Mouse (Mus musculus) CH12.LX (cell line): ENCODE results near the gene Kdm2b. TPM values are rescaled to one million over a fixed set of nuclear protein-coding genes. Genes with fewer than 3 reads are reported as not detected.

Experiments used
- DNase-seq: peaks from one replicate; pipeline ENCODE4 v3.0.0-alpha.2; 2013; ENCODE audit errors: extremely low read depth
- H3K27ac ChIP-seq: 2 replicates; pipeline ENCODE4 v1.5.1; 2012; ENCODE audit warnings: low read depth, mild to moderate bottlenecking, control low read depth, moderate library complexity; ENCODE audit not compliant: insufficient read depth
- H3K27me3 ChIP-seq: replicated peaks from 2 replicates; pipeline ENCODE3; 2012; ENCODE audit warnings: inconsistent platforms
- H3K36me3 ChIP-seq, 2 experiments: replicated peaks in 1 of 2; 2 replicates each; pipeline versions ENCODE3 to v1.6.1; 2012; ENCODE audit warnings: inconsistent platforms in 1 of 2, low read length in 1 of 2, mild to moderate bottlenecking in 1 of 2, mixed read lengths in 1 of 2, moderate library complexity in 1 of 2; ENCODE audit not compliant: control insufficient read depth in 1 of 2, insufficient read depth in 1 of 2
- H3K4me1 ChIP-seq, 2 experiments: 2 replicates each; pipeline ENCODE4 v1.6.1; 2012; ENCODE audit warnings: inconsistent platforms in 1 of 2, moderate library complexity in 1 of 2; ENCODE audit not compliant: insufficient read depth in 2 of 2, control insufficient read depth in 1 of 2
- H3K4me2 ChIP-seq: 2 replicates; pipeline ENCODE4 v1.6.1; 2012; ENCODE audit warnings: low read depth, mild to moderate bottlenecking, control low read depth; ENCODE audit not compliant: poor library complexity, insufficient read depth, severe bottlenecking
- H3K4me3 ChIP-seq, 3 experiments: fragments of 150-350 bp in 1 of 3; sonication (generic) in 1 of 3; replicated peaks in 1 of 3; 2 replicates each; pipeline versions ENCODE3 to v1.5.1; 2011 to 2012; ENCODE audit warnings: low read depth in 2 of 3, low read length in 2 of 3, mild to moderate bottlenecking in 2 of 3, moderate library complexity in 2 of 3, control low read depth in 1 of 3, improper control_type of control experiment in 1 of 3, inconsistent platforms in 1 of 3, mixed read lengths in 1 of 3; ENCODE audit not compliant: poor library complexity in 1 of 3
- H3K79me2 ChIP-seq: replicated peaks from 2 replicates; pipeline ENCODE4 v1.6.1; 2012; ENCODE audit warnings: mild to moderate bottlenecking, moderate library complexity; ENCODE audit not compliant: control insufficient read depth, poor library complexity, insufficient read depth, severe bottlenecking; ENCODE audit errors: extremely low read depth
- H3K9ac ChIP-seq: 2 replicates; pipeline ENCODE4 v1.6.1; 2012; ENCODE audit warnings: low read depth, mild to moderate bottlenecking, control low read depth, moderate library complexity; ENCODE audit not compliant: insufficient read depth
- H3K9me3 ChIP-seq: replicated peaks from 2 replicates; pipeline ENCODE3; 2012; ENCODE audit warnings: low read length, inconsistent platforms, mixed read lengths
- BHLHE40 ChIP-seq: IDR thresholded peaks from 2 replicates; pipeline ENCODE4 v1.6.1; 2011; ENCODE audit warnings: mild to moderate bottlenecking, low read depth, low read length, improper control_type of control experiment
- CHD1 ChIP-seq: IDR thresholded peaks from 2 replicates; pipeline ENCODE4 v1.6.1; 2012; ENCODE audit warnings: low read depth, low read length, improper control_type of control experiment, inconsistent platforms
- E2F4 ChIP-seq: IDR thresholded peaks from 2 replicates; pipeline ENCODE4 v1.6.1; 2011; ENCODE audit warnings: low read depth, low read length, improper control_type of control experiment; ENCODE audit not compliant: insufficient replicate concordance
- EP300 ChIP-seq: IDR thresholded peaks from 2 replicates; pipeline ENCODE4 v1.6.1; 2011; ENCODE audit warnings: low read length, improper control_type of control experiment
- ETS1 ChIP-seq: conservative IDR thresholded peaks from 2 replicates; pipeline ENCODE4 v1.6.1; 2012; ENCODE audit warnings: low read depth, mild to moderate bottlenecking, inconsistent platforms, low read length, improper control_type of control experiment, moderate library complexity
- GABPA ChIP-seq: IDR thresholded peaks from 2 replicates; pipeline ENCODE4 v1.6.1; 2012; ENCODE audit warnings: low read depth, low read length, improper control_type of control experiment, inconsistent platforms; ENCODE audit not compliant: insufficient replicate concordance
- JUND ChIP-seq: conservative IDR thresholded peaks from 2 replicates; pipeline ENCODE4 v1.6.1; 2011; ENCODE audit warnings: low read depth, low read length, improper control_type of control experiment
- KAT2A ChIP-seq: IDR thresholded peaks from 2 replicates; pipeline ENCODE4 v1.6.1; 2012; ENCODE audit warnings: low read length, improper control_type of control experiment, inconsistent platforms; ENCODE audit not compliant: insufficient replicate concordance
- MAFK ChIP-seq: IDR thresholded peaks from 2 replicates; pipeline ENCODE4 v1.6.1; 2011; ENCODE audit warnings: low read length, improper control_type of control experiment; ENCODE audit not compliant: insufficient replicate concordance
- MAZ ChIP-seq: IDR thresholded peaks from 2 replicates; pipeline ENCODE4 v1.6.1; 2012; ENCODE audit warnings: low read depth, mild to moderate bottlenecking, inconsistent platforms, low read length, improper control_type of control experiment, moderate library complexity
- MEF2A ChIP-seq: IDR thresholded peaks from 2 replicates; pipeline ENCODE4 v1.6.1; 2014; ENCODE audit warnings: low read depth, mild to moderate bottlenecking, inconsistent platforms, low read length, improper control_type of control experiment, borderline replicate concordance
- NELFE ChIP-seq: IDR thresholded peaks from 2 replicates; pipeline ENCODE4 v1.6.1; 2011; ENCODE audit warnings: low read depth, low read length, improper control_type of control experiment
- SIN3A ChIP-seq: IDR thresholded peaks from 2 replicates; pipeline ENCODE4 v1.6.1; 2012; ENCODE audit warnings: low read length, improper control_type of control experiment, inconsistent platforms
- UBTF ChIP-seq: IDR thresholded peaks from 2 replicates; pipeline ENCODE4 v1.6.1; 2012; ENCODE audit warnings: low read depth, mild to moderate bottlenecking, inconsistent platforms, low read length, improper control_type of control experiment, moderate library complexity
- USF2 ChIP-seq: conservative IDR thresholded peaks from 2 replicates; pipeline ENCODE4 v1.6.1; 2011; ENCODE audit warnings: low read depth, low read length, improper control_type of control experiment
- ZNF384 ChIP-seq: IDR thresholded peaks from 2 replicates; pipeline ENCODE4 v1.6.1; 2012; ENCODE audit warnings: low read depth, low read length, improper control_type of control experiment, inconsistent platforms
- dilution Hi-C: fragments of 300-500 bp; cut with MboI; formaldehyde crosslinking; loops from 2 replicates; pipeline ENCODE4 v1.14.3; 2020; ENCODE audit warnings: low sequenced_read_pairs; ENCODE audit not compliant: extremely low pct_unique_long_range_greater_than_20kb, extremely low pct_ligation_motif_present
- in situ Hi-C: fragments of 300-500 bp; cut with MboI; formaldehyde crosslinking; loops from 3 replicates; pipeline ENCODE4 v1.14.3; 2019; ENCODE audit warnings: low sequenced_read_pairs, low pct_ligation_motif_present, low pct_unique_long_range_greater_than_20kb, mixed read lengths
- polyA plus RNA-seq: library from polyadenylated mRNA; unstranded; fragments of >175 nt; gene quantifications from 2 replicates; pipeline ENCODE4 v1.2.1, GENCODE M21; 2012; ENCODE audit warnings: low read depth; ENCODE audit not compliant: insufficient read length
- total RNA-seq, 2 experiments: library from RNA; depleted of rRNA; stranded (reverse); fragments of 300-350 nt in 1 of 2; fragments of >200 nt in 1 of 2; gene quantifications; 2 replicates each; pipeline ENCODE4 v1.2.3; 2012 to 2014

The Kdm2b gene
- total and polyA plus RNA-seq, 3 experiments, result 69.3 to 138 (median 80.1) TPM

GRCm38 (mm10) chr5:123027436-123027835 is 37.8 kb upstream of the Kdm2b start:
- no peak for DNase-seq
- Histone ChIP-seq H3K9ac (no peak overlapping the region), H3K27ac (no peak overlapping the region)

DNA sequence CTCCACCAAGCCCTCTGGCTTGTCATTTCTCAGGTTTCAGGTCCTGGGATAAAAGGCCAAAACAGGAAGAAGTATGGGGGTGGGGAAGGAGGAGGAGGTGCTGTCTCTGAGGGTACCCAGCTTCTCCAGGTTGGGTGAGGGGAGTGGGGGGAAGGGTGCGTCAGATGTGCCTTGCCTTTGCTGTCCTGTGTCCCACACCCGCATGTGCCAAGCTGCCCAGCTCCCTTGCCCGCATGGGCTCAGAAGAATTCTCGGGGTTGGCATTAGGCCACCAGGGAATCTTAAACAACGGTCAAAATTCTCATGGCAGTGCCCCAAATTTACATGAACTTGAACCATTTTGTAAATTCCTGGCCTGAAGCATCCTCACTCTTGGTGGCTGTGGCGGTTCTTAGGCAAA is 36.8 kb upstream of the Kdm2b start:
- Histone ChIP-seq H3K4me3 (peak overlapping the region in 1 of 3 experiments; percentile 20), H3K9ac (no peak overlapping the region), H3K79me2 (no peaks in the 10 kb centered on the region), H3K36me3 (peaks cover 15 to 46% of the 10 kb centered on the region in 2 experiments), H3K4me2 (no peak overlapping the region), H3K27me3 (no peaks in the 10 kb centered on the region), H3K4me1 (peaks cover 14 to 37% of the 10 kb centered on the region in 2 experiments), H3K9me3 (peaks cover 2% of the 10 kb centered on the region), H3K27ac (no peak overlapping the region)
- DNase-seq, result no peak
- dilution Hi-C loops, result no loop called here
- in situ Hi-C loops, result no loop called here
- TF ChIP-seq NELFE (no peak), MAZ (no peak), CHD1 (no peak), BHLHE40 (no peak), ETS1 (no peak), SIN3A (no peak), MAFK (no peak), KAT2A (no peak), UBTF (no peak), GABPA (no peak), USF2 (no peak), EP300 (no peak), JUND (no peak), MEF2A (no peak), E2F4 (no peak)

More at GRCm38 (mm10) chr5:123027436-123027835, 37.8 kb upstream of the Kdm2b start:
- Histone ChIP-seq H3K4me1 (peaks cover 14 to 37% of the 10 kb centered on the region in 2 experiments), H3K27me3 (no peaks in the 10 kb centered on the region), H3K36me3 (peaks cover 15 to 49% of the 10 kb centered on the region in 2 experiments), H3K4me2 (no peak overlapping the region), H3K9me3 (peaks cover 2% of the 10 kb centered on the region), H3K79me2 (no peaks in the 10 kb centered on the region), H3K4me3 (no peak overlapping the region)
- TF ChIP-seq ZNF384 (no peak), MAFK (peak; percentile 91)
- in situ Hi-C loops, result no loop called here
- dilution Hi-C loops, result no loop called here
